Mouse (Mus musculus): ENCODE data around the gene Eif2b3. TPM values are rescaled to one million over a fixed set of nuclear protein-coding genes. Genes with fewer than 3 reads are reported as not detected.
A peak's percentile ranks its signal among the peaks of the same experiment; 100 is the strongest.

Gene Eif2b3
- polyA plus RNA-seq, 1 experiment, result 6.1 TPM

DNA sequence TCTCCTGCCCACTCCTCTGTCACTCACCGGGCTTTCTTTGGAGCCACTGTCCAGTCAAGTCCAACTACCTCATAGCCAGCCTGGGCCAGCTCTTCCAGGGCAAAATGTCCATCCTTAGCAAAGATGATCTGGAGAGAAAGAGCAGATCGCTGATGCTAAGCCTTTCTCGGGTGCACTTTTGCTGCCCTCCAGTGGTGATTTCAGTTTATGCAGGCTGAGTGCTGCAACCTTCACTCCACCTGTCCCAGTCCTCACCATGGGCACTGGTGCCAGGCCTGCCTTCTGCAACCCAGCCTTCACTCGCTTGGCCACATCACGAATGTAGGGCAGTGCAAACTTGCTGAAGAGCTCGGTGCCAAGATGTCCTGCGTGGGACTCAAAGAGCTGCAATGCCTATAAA is 27.8 kb upstream of the Eif2b3 start:
- DNase-seq, result peak; percentile 80
- H3K27ac ChIP-seq (ENCODE audit: control insufficient read depth, insufficient read depth, low read length), result no peak overlapping the region
- TF ChIP-seq CTCF (IDR thresholded peaks at IDR 0.05; ENCODE audit: borderline replicate concordance, control insufficient read depth, extremely low read depth, insufficient read depth, low read length, poor library complexity) (peak; percentile 82; the same call in 1 of the 2 replicates), POLR2A (IDR thresholded peaks at IDR 0.05; ENCODE audit: control insufficient read depth, extremely low read depth, insufficient read depth, low read length, poor library complexity) (no peak)
- 6% methylated on average over 7 of the region's 7 CpGs for WGBS
- H3K4me3 ChIP-seq (ENCODE audit: control insufficient read depth, insufficient read depth, low read length), result no peak overlapping the region
- H3K4me1 ChIP-seq (replicated peaks; ENCODE audit: control insufficient read depth, insufficient read depth, low read length), result peaks cover 20% of the 10 kb centered on the region
- no peaks in the 10 kb centered on the region for H3K27me3 ChIP-seq (ENCODE audit: control insufficient read depth, insufficient read depth, low read length)
- H3K36me3 ChIP-seq (ENCODE audit: control insufficient read depth, insufficient read depth, low read length), result 0 out of 2 replicates have a peak, but pooled peaks cover 3% of the 10 kb centered on the region

DNA sequence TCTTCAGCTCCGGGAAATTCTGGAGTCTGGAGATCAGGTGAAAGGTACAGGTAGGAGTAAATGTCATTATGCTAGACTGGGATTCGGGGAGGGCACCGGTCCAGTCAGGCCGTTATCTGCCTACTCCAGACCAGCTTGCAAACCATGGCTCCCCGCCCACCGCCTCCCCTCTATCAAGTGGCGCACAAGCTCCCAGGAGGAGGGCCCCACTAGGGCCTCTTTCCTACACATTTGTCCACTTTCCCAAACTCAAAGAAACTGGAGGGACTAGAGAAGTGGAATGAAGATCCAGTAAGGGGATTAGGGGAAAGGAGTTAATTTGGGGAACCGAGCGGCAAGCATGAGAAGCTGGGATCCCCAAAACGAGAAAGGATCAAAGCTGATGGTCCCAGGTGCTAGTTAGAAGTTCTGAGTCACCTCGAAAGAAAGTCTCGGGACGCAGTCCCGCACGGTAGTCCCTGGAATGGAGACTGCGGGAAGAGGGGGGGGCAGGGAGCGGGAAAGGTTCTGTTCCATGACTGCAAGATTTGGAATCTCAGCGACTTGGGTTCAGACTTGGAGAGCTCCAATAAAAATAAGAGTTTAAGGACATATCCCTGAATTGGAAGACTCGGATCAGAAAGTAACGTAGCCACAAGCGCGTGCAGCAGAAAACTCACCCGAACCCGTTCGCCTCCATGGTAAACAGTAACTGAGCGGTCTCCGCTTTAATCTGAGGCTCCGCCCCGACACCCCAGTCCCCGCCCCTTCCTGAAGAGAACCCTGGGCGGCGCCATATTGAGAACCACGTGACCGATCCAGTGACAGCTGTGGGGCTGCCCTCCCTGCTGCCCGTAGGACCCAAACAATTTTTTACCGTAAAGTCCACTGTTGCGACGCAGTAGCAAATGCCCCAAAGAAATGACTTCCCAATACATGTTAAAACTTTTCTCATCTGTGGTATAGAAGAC is 25.3 kb upstream of the Eif2b3 start, which contains the start of gene Urod:
Gene Urod, minus strand, starts transcription at position 742 of the 950 bp plus-strand sequence.
- TF ChIP-seq POLR2A (IDR thresholded peaks at IDR 0.05; ENCODE audit: control insufficient read depth, extremely low read depth, insufficient read depth, low read length, poor library complexity), result no peak
- TF ChIP-seq CTCF (IDR thresholded peaks at IDR 0.05; ENCODE audit: borderline replicate concordance, control insufficient read depth, extremely low read depth, insufficient read depth, low read length, poor library complexity), result 0 out of 2 replicates have a peak, but pooled peaks have one; percentile 20
- Histone ChIP-seq H3K4me3 (ENCODE audit: control insufficient read depth, insufficient read depth, low read length) (peak within 1 kb of the TSS; percentile 98), H3K36me3 (ENCODE audit: control insufficient read depth, insufficient read depth, low read length) (0 out of 2 replicates have a peak, but pooled peaks cover 6% of the 10 kb centered on the region), H3K27me3 (ENCODE audit: control insufficient read depth, insufficient read depth, low read length) (no peaks in the 10 kb centered on the region), H3K4me1 (replicated peaks; ENCODE audit: control insufficient read depth, insufficient read depth, low read length) (peaks cover 22% of the 10 kb centered on the region), H3K27ac (ENCODE audit: control insufficient read depth, insufficient read depth, low read length) (no peak within 1 kb of the TSS)
- peak; percentile 96 for DNase-seq
- WGBS, result 3% methylated on average over 38 of the region's 38 CpGs

DNA sequence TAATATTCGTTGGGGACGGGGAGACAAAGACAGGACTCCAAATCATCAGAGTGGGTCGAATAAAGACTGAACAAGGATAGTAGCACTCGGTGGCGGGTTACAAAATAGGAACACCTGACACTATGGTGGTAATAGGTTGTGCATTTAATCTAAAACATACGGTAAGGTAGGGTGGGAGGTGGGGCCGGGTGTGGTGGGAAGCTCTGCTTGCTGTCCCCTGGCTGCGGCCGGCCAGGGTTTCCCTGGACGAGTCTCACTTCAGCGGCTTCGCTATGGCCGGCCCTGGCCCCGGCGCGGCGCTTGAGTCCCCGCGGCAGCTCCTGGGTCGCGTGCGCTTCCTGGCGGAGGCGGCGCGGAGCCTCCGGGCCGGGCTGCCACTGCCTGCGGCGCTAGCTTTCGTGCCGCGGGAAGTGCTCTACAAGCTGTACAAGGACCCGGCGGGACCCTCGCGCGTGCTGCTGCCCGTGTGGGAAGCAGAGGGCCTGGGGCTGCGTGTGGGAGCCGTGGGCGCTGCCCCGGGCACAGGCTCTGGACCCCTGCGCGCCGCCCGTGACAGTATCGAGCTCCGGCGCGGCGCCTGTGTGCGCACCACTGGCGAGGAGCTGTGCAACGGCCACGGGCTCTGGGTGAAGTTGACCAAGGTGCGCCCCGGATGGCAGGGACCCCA is 23.9 kb upstream of the Eif2b3 start, which contains the start of gene Hectd3:
Gene Hectd3, plus strand, starts transcription at position 187 of the 667 bp plus-strand sequence.
- peak; percentile 51 for DNase-seq
- TF ChIP-seq CTCF (IDR thresholded peaks at IDR 0.05; ENCODE audit: borderline replicate concordance, control insufficient read depth, extremely low read depth, insufficient read depth, low read length, poor library complexity) (no peak), POLR2A (IDR thresholded peaks at IDR 0.05; ENCODE audit: control insufficient read depth, extremely low read depth, insufficient read depth, low read length, poor library complexity) (no peak)
- under 1% methylated on average over 58 of the region's 58 CpGs for WGBS

DNA sequence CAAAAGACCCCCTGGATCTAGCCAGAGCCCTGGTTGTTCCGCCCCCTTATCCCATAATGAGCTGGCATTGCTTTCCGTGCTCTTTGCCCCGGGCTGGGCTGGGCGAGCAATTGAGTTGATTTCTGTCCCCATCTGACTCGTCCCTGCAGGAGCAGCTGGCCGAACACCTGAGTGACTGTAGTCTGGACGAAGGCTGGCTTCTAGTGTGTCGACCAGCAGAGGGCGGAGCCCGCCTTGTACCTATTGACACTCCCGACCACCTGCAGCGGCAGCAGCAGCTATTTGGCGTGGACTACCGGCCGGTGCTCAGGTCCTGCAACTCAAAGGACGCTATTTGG is 23.4 kb upstream of the Eif2b3 start:
- Histone ChIP-seq H3K4me1 (replicated peaks; ENCODE audit: control insufficient read depth, insufficient read depth, low read length) (peaks cover 22% of the 10 kb centered on the region), H3K4me3 (ENCODE audit: control insufficient read depth, insufficient read depth, low read length) (peak overlapping the region; percentile 98), H3K27ac (ENCODE audit: control insufficient read depth, insufficient read depth, low read length) (no peak overlapping the region), H3K36me3 (ENCODE audit: control insufficient read depth, insufficient read depth, low read length) (0 out of 2 replicates have a peak, but pooled peaks cover 3% of the 10 kb centered on the region), H3K27me3 (ENCODE audit: control insufficient read depth, insufficient read depth, low read length) (no peaks in the 10 kb centered on the region)
- 3% methylated on average over 16 of the region's 16 CpGs for WGBS
- TF ChIP-seq POLR2A (IDR thresholded peaks at IDR 0.05; ENCODE audit: control insufficient read depth, extremely low read depth, insufficient read depth, low read length, poor library complexity) (no peak), CTCF (IDR thresholded peaks at IDR 0.05; ENCODE audit: borderline replicate concordance, control insufficient read depth, extremely low read depth, insufficient read depth, low read length, poor library complexity) (no peak; the same call in 1 of the 2 replicates)
- DNase-seq, result peak; percentile 42

More for the DNA sequence above, 23.9 kb upstream of the Eif2b3 start, which contains the start of gene Hectd3:
- no peaks in the 10 kb centered on the region for H3K27me3 ChIP-seq (ENCODE audit: control insufficient read depth, insufficient read depth, low read length)
- H3K36me3 ChIP-seq (ENCODE audit: control insufficient read depth, insufficient read depth, low read length), result 0 out of 2 replicates have a peak, but pooled peaks cover 5% of the 10 kb centered on the region
- peak within 1 kb of the TSS; percentile 98 for H3K4me3 ChIP-seq (ENCODE audit: control insufficient read depth, insufficient read depth, low read length)
- H3K27ac ChIP-seq (ENCODE audit: control insufficient read depth, insufficient read depth, low read length), result no peak within 1 kb of the TSS
- peaks cover 22% of the 10 kb centered on the region for H3K4me1 ChIP-seq (replicated peaks; ENCODE audit: control insufficient read depth, insufficient read depth, low read length)

DNA sequence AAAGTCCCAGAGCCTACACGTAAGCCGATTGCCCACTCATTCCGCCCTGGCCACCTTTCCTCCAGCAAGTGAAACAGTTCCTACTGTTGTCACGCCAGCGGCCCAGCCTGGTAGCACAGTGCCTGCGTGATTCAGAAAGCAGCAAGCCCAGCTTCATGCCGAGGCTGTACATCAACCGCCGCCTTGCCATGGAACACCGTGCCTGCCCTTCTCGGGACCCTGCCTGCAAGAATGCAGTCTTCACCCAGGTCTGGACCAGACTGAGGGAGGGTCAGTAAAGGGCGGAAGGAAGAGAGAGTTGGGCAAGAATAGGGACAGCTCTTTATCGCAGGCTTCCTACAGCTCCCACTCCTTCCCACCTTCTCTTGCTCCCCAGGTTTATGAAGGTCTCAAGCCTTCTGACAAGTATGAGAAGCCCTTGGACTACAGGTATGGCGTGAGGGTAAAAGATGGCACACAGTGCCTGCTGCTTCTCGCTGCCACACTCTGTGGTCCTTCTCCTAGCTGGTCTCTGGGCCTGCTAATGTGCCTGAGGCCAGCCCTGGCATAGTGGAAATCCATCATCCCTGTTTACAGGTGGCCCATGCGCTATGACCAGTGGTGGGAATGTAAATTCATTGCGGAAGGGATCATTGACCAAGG is 19.6 kb upstream of the Eif2b3 start:
- Histone ChIP-seq H3K36me3 (ENCODE audit: control insufficient read depth, insufficient read depth, low read length) (peaks cover 16% of the 10 kb centered on the region), H3K4me1 (replicated peaks; ENCODE audit: control insufficient read depth, insufficient read depth, low read length) (peaks cover 13% of the 10 kb centered on the region), H3K27me3 (ENCODE audit: control insufficient read depth, insufficient read depth, low read length) (no peaks in the 10 kb centered on the region), H3K4me3 (ENCODE audit: control insufficient read depth, insufficient read depth, low read length) (no peak overlapping the region), H3K27ac (ENCODE audit: control insufficient read depth, insufficient read depth, low read length) (no peak overlapping the region)
- DNase-seq, result no peak
- WGBS, result 99% methylated on average over 17 of the region's 17 CpGs
- TF ChIP-seq POLR2A (IDR thresholded peaks at IDR 0.05; ENCODE audit: control insufficient read depth, extremely low read depth, insufficient read depth, low read length, poor library complexity) (no peak), CTCF (IDR thresholded peaks at IDR 0.05; ENCODE audit: borderline replicate concordance, control insufficient read depth, extremely low read depth, insufficient read depth, low read length, poor library complexity) (no peak)

DNA sequence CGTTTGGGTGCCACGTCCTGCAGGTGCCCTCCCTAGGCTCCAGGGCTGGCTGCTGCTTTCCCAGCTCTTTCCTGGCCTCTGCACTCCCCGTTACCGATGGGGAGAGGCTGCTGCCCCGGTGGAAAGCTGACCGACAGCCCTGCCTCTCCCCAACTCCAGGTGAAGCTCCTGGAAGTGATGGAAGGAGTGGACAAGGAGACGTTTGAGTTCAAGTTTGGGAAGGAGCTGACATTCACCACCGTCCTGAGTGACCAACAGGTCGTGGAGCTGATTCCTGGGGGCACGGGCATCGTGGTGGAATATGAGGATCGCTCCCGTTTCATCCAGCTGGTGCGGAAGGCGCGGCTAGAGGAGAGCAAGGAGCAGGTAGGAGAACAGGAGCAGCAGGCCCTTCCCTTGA is 17.2 kb upstream of the Eif2b3 start:
- no peak overlapping the region for H3K4me3 ChIP-seq (ENCODE audit: control insufficient read depth, insufficient read depth, low read length)
- H3K36me3 ChIP-seq (ENCODE audit: control insufficient read depth, insufficient read depth, low read length), result peaks cover 16% of the 10 kb centered on the region
- H3K4me1 ChIP-seq (replicated peaks; ENCODE audit: control insufficient read depth, insufficient read depth, low read length), result no peaks in the 10 kb centered on the region
- DNase-seq, result no peak
- 96% methylated on average over 16 of the region's 16 CpGs for WGBS
- TF ChIP-seq CTCF (IDR thresholded peaks at IDR 0.05; ENCODE audit: borderline replicate concordance, control insufficient read depth, extremely low read depth, insufficient read depth, low read length, poor library complexity) (no peak), POLR2A (IDR thresholded peaks at IDR 0.05; ENCODE audit: control insufficient read depth, extremely low read depth, insufficient read depth, low read length, poor library complexity) (no peak)
- no peaks in the 10 kb centered on the region for H3K27me3 ChIP-seq (ENCODE audit: control insufficient read depth, insufficient read depth, low read length)
- H3K27ac ChIP-seq (ENCODE audit: control insufficient read depth, insufficient read depth, low read length), result no peak overlapping the region
